Mouse (Mus musculus): ENCODE measurements around the gene Gm7735. TPM values are rescaled to one million over a fixed set of nuclear protein-coding genes. Genes with fewer than 3 reads are reported as not detected.
"Not testable (repeated sequence)": the region's sequence is repeated elsewhere in the genome, so short reads cannot be mapped to it uniquely, and the experiment has no call there.

Gm7735 gene
- polyA plus RNA-seq (2014; fragmentation: Nextera tagmentation; extraction: Ambion mirVana), result not detected in 2 replicates

GRCm38 (mm10) chr16:89169190-89169589 lies at the start of gene Gm7735:
Gm7735 (plus strand) TSS chr16:89169490.
- H3K27ac ChIP-seq (ENCODE audit: low read depth, low read length); H3K4me1 ChIP-seq (ENCODE audit: control insufficient read depth, insufficient read depth, low read length); ATAC-seq (ENCODE audit: insufficient read depth, low FRiP score, low TSS enrichment); H3K9ac ChIP-seq (ENCODE audit: low read length); H3K4me2 ChIP-seq (ENCODE audit: low read depth); DNase-seq (ENCODE audit: low spot score); H3K27me3 ChIP-seq (ENCODE audit: control insufficient read depth, insufficient read depth, low read length); H3K4me3 ChIP-seq (ENCODE audit: low read depth, low read length); H3K9me3 ChIP-seq (ENCODE audit: control insufficient read depth, low read length); H3K36me3 ChIP-seq (ENCODE audit: control insufficient read depth, insufficient read depth, low read length): not testable (repeated sequence)

DNA sequence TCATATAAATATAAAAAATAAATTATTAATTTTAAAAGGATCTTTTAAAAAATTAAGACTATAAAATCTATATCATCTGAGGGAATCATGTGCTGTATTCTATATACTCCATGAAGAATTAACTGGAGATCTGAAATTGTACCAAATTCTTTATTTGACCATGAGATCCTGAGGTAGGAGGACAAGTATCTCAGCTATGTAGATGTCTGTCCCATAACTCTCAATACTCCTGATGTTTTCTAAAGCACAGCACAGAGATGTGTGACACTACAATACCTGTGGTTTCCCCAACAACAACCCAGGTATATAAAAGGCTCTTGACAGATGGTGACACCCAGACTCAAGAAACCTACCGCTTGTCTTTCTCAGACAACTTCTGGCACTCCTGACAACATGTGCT lies 28.7 kb upstream of the Gm7735 start, which contains the start of gene Gm6358:
Gene Gm6358, plus strand, starts transcription at position 301 of the 400 bp plus-strand sequence.
- no peaks in the 10 kb centered on the region for H3K4me1 ChIP-seq (ENCODE audit: control insufficient read depth, insufficient read depth, low read length)
- no peak within 1 kb of the TSS for H3K27ac ChIP-seq (ENCODE audit: low read depth, low read length)
- ATAC-seq (ENCODE audit: insufficient read depth, low FRiP score, low TSS enrichment) (no peak), DNase-seq (ENCODE audit: low spot score) (no peak)
- no peaks in the 10 kb centered on the region for H3K9me3 ChIP-seq (ENCODE audit: control insufficient read depth, low read length)
- H3K9ac ChIP-seq (ENCODE audit: low read length), result no peak within 1 kb of the TSS
- H3K4me3 ChIP-seq (ENCODE audit: low read depth, low read length), result no peak within 1 kb of the TSS
- no peaks in the 10 kb centered on the region for H3K27me3 ChIP-seq (ENCODE audit: control insufficient read depth, insufficient read depth, low read length)
- no peaks in the 10 kb centered on the region for H3K36me3 ChIP-seq (ENCODE audit: control insufficient read depth, insufficient read depth, low read length)
- H3K4me2 ChIP-seq (ENCODE audit: low read depth), result no peak within 1 kb of the TSS
- 87% methylated on average over 1 of the region's 1 CpGs for WGBS

GRCm38 (mm10) chr16:89150786-89151185 lies 18.5 kb upstream of the Gm7735 start, which contains the start of gene Gm10061:
Gm10061 (plus strand) TSS chr16:89151086.
- H3K27me3 ChIP-seq (ENCODE audit: control insufficient read depth, insufficient read depth, low read length), result no peaks in the 10 kb centered on the region
- H3K4me2 ChIP-seq (ENCODE audit: low read depth), result no peak within 1 kb of the TSS
- H3K9me3 ChIP-seq (ENCODE audit: control insufficient read depth, low read length), result no peaks in the 10 kb centered on the region
- ATAC-seq (ENCODE audit: insufficient read depth, low FRiP score, low TSS enrichment) (no peak), DNase-seq (ENCODE audit: low spot score) (no peak)
- WGBS, result 92% methylated on average over 1 of the region's 1 CpGs
- H3K9ac ChIP-seq (ENCODE audit: low read length), result no peak within 1 kb of the TSS
- no peaks in the 10 kb centered on the region for H3K36me3 ChIP-seq (ENCODE audit: control insufficient read depth, insufficient read depth, low read length)
- H3K27ac ChIP-seq (ENCODE audit: low read depth, low read length), result no peak within 1 kb of the TSS
- no peak within 1 kb of the TSS for H3K4me3 ChIP-seq (ENCODE audit: low read depth, low read length)
- no peaks in the 10 kb centered on the region for H3K4me1 ChIP-seq (ENCODE audit: control insufficient read depth, insufficient read depth, low read length)

DNA sequence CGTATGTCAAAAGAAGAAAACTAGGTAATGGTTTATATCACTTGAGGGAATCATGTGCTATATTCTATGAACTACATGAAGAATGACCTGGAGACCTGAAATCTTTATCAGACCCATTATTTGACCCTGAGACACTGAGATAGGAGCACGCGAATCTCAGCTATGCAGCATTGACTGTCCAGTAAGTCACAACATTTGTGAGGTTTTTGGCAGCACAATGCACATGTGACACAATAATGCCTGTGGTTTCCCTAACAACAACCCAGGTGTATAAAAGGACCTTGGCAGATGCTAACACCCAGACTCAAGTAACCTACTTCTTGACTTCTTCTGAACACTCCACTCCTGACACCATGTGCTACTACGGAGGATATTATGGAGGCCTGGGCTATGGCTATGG lies 11.6 kb upstream of the Gm7735 start, which contains the start of gene Gm9789:
Gene Gm9789, plus strand, starts transcription at position 301 of the 400 bp plus-strand sequence.
- no peaks in the 10 kb centered on the region for H3K36me3 ChIP-seq (ENCODE audit: control insufficient read depth, insufficient read depth, low read length)
- no peaks in the 10 kb centered on the region for H3K9me3 ChIP-seq (ENCODE audit: control insufficient read depth, low read length)
- 87% methylated on average over 4 of the region's 4 CpGs for WGBS
- no peaks in the 10 kb centered on the region for H3K27me3 ChIP-seq (ENCODE audit: control insufficient read depth, insufficient read depth, low read length)
- DNase-seq (ENCODE audit: low spot score) (no peak), ATAC-seq (ENCODE audit: insufficient read depth, low FRiP score, low TSS enrichment) (no peak)
- H3K9ac ChIP-seq (ENCODE audit: low read length), result no peak within 1 kb of the TSS
- no peak within 1 kb of the TSS for H3K4me3 ChIP-seq (ENCODE audit: low read depth, low read length)
- H3K4me2 ChIP-seq (ENCODE audit: low read depth), result no peak within 1 kb of the TSS
- H3K27ac ChIP-seq (ENCODE audit: low read depth, low read length), result no peak within 1 kb of the TSS
- no peaks in the 10 kb centered on the region for H3K4me1 ChIP-seq (ENCODE audit: control insufficient read depth, insufficient read depth, low read length)

DNA sequence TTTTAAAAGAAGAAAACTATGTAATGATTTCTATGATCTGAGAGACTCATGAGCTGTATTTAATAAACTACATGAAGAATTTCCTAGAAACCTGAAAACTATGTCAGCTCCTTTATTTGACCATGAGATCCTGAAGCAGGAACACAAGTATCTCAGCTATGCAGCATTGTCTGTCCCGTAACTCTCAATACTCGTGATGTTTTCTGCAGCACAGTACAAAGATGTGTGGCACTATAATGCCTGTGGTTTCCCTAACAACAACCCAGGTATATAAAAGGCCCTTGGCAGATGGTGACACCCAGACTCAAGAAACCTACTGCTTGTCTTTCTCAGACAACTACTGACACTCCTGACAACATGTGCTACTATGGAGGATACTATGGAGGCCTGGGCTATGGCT lies 5.1 kb downstream of the Gm7735 start, which contains the start of gene 1110057P08Rik:
Gene 1110057P08Rik, plus strand, starts transcription at position 301 of the 400 bp plus-strand sequence.
- Histone ChIP-seq H3K27me3 (ENCODE audit: control insufficient read depth, insufficient read depth, low read length) (no peaks in the 10 kb centered on the region), H3K4me2 (ENCODE audit: low read depth) (no peak within 1 kb of the TSS), H3K4me3 (ENCODE audit: low read depth, low read length) (no peak within 1 kb of the TSS), H3K9me3 (ENCODE audit: control insufficient read depth, low read length) (no peaks in the 10 kb centered on the region), H3K27ac (ENCODE audit: low read depth, low read length) (no peak within 1 kb of the TSS), H3K9ac (ENCODE audit: low read length) (no peak within 1 kb of the TSS), H3K4me1 (ENCODE audit: control insufficient read depth, insufficient read depth, low read length) (no peaks in the 10 kb centered on the region), H3K36me3 (ENCODE audit: control insufficient read depth, insufficient read depth, low read length) (no peaks in the 10 kb centered on the region)
- 78% methylated on average over 2 of the region's 2 CpGs for WGBS
- ATAC-seq (ENCODE audit: insufficient read depth, low FRiP score, low TSS enrichment) (no peak), DNase-seq (ENCODE audit: low spot score) (no peak)

GRCm38 (mm10) chr16:89188621-89189020 lies 19.3 kb downstream of the Gm7735 start:
- H3K4me3 ChIP-seq (ENCODE audit: low read depth, low read length), result no peak overlapping the region
- H3K4me1 ChIP-seq (ENCODE audit: control insufficient read depth, insufficient read depth, low read length), result no peaks in the 10 kb centered on the region
- no peak overlapping the region for H3K9ac ChIP-seq (ENCODE audit: low read length)
- H3K4me2 ChIP-seq (ENCODE audit: low read depth), result no peak overlapping the region
- WGBS, result 82% methylated on average over 4 of the region's 4 CpGs
- H3K27me3 ChIP-seq (ENCODE audit: control insufficient read depth, insufficient read depth, low read length), result no peaks in the 10 kb centered on the region
- no peaks in the 10 kb centered on the region for H3K9me3 ChIP-seq (ENCODE audit: control insufficient read depth, low read length)
- H3K36me3 ChIP-seq (ENCODE audit: control insufficient read depth, insufficient read depth, low read length), result no peaks in the 10 kb centered on the region
- H3K27ac ChIP-seq (ENCODE audit: low read depth, low read length), result no peak overlapping the region
- ATAC-seq (ENCODE audit: insufficient read depth, low FRiP score, low TSS enrichment) (no peak), DNase-seq (ENCODE audit: low spot score) (no peak)

- H3K9me3 ChIP-seq (ENCODE audit: control insufficient read depth, low read length), result no peaks in the 10 kb centered on the region
- no peak within 1 kb of the TSS for H3K27ac ChIP-seq (ENCODE audit: low read depth, low read length)
- no peaks in the 10 kb centered on the region for H3K27me3 ChIP-seq (ENCODE audit: control insufficient read depth, insufficient read depth, low read length)
- ATAC-seq (ENCODE audit: insufficient read depth, low FRiP score, low TSS enrichment), result no peak
- no peak within 1 kb of the TSS for H3K4me2 ChIP-seq (ENCODE audit: low read depth)
- no peak within 1 kb of the TSS for H3K9ac ChIP-seq (ENCODE audit: low read length)
- no peak within 1 kb of the TSS for H3K4me3 ChIP-seq (ENCODE audit: low read depth, low read length)
- 68% methylated on average over 1 of the region's 1 CpGs for WGBS
- H3K4me1 ChIP-seq (ENCODE audit: control insufficient read depth, insufficient read depth, low read length), result no peaks in the 10 kb centered on the region
- H3K36me3 ChIP-seq (ENCODE audit: control insufficient read depth, insufficient read depth, low read length), result no peaks in the 10 kb centered on the region
- DNase-seq (ENCODE audit: low spot score), result no peak
Observed at GRCm38 (mm10) chr16:89205561-89205960, 36.3 kb downstream of the Gm7735 start, which contains the start of gene Krtap20-2. Krtap20-2 (plus strand) TSS chr16:89205861.

Other genes starting within 250 kb of the Gm7735 start
- gene Krtap19-9b, start 237.2 kb upstream of the Gm7735 start, polyA plus RNA-seq (2014; fragmentation: Nextera tagmentation; extraction: Ambion mirVana), result not detected in 2 replicates
- not detected in 2 replicates for gene Krtap16-3, start 206.6 kb upstream of the Gm7735 start, polyA plus RNA-seq (2014; fragmentation: Nextera tagmentation; extraction: Ambion mirVana)
- gene Krtap22-2, start 158.7 kb upstream of the Gm7735 start, polyA plus RNA-seq (2014; fragmentation: Nextera tagmentation; extraction: Ambion mirVana), result not detected in 2 replicates
- gene Gm10229, start 154.2 kb upstream of the Gm7735 start, polyA plus RNA-seq (2014; fragmentation: Nextera tagmentation; extraction: Ambion mirVana), result not detected in 2 replicates
- not detected in 2 replicates for gene Krtap6-1, start 137.8 kb upstream of the Gm7735 start, polyA plus RNA-seq (2014; fragmentation: Nextera tagmentation; extraction: Ambion mirVana)
- gene Gm10228, start 128.0 kb upstream of the Gm7735 start, polyA plus RNA-seq (2014; fragmentation: Nextera tagmentation; extraction: Ambion mirVana), result not detected in 2 replicates
- gene Krtap6-5, start 121.6 kb upstream of the Gm7735 start, polyA plus RNA-seq (2014; fragmentation: Nextera tagmentation; extraction: Ambion mirVana), result not detected in 2 replicates
- gene 1110025L11Rik, start 105.5 kb upstream of the Gm7735 start, polyA plus RNA-seq (2014; fragmentation: Nextera tagmentation; extraction: Ambion mirVana), result not detected in 2 replicates
- not detected in 2 replicates for gene Krtap6-3, start 85.5 kb upstream of the Gm7735 start, polyA plus RNA-seq (2014; fragmentation: Nextera tagmentation; extraction: Ambion mirVana)
- gene Gm6358, start 28.6 kb upstream of the Gm7735 start, polyA plus RNA-seq (2014; fragmentation: Nextera tagmentation; extraction: Ambion mirVana), result not detected in 2 replicates
- gene Gm10061, start 18.4 kb upstream of the Gm7735 start, polyA plus RNA-seq (2014; fragmentation: Nextera tagmentation; extraction: Ambion mirVana), result not detected in 2 replicates
- gene Gm9789, start 11.5 kb upstream of the Gm7735 start, polyA plus RNA-seq (2014; fragmentation: Nextera tagmentation; extraction: Ambion mirVana), result not detected in 2 replicates
- gene 1110057P08Rik, start 5.2 kb downstream of the Gm7735 start, polyA plus RNA-seq (2014; fragmentation: Nextera tagmentation; extraction: Ambion mirVana), result not detected in 2 replicates
- not detected in 2 replicates for gene Krtap20-2, start 36.4 kb downstream of the Gm7735 start, polyA plus RNA-seq (2014; fragmentation: Nextera tagmentation; extraction: Ambion mirVana)
- not detected in 2 replicates for gene Krtap21-1, start 234.4 kb downstream of the Gm7735 start, polyA plus RNA-seq (2014; fragmentation: Nextera tagmentation; extraction: Ambion mirVana)